Mouse (Mus musculus) MEL (cell line): ENCODE measurements at regions not wholly inside any gene's neighbourhood (a gene's known extent, or its start where the extent isn't known, plus 50 kb on each side); places are given as distances from the start of the nearest gene placed in this dataset.

ENCODE experiments used
- DNase-seq: peaks from one replicate; pipeline ENCODE4 v3.0.0; 2011; ENCODE audit warnings: low read depth, low spot score
- H3K27ac ChIP-seq: 2 replicates; pipeline ENCODE4 v1.5.1; 2012; ENCODE audit warnings: low read depth, mild to moderate bottlenecking, control low read depth, low read length, moderate library complexity; ENCODE audit not compliant: control insufficient read depth
- H3K27me3 ChIP-seq, 2 experiments: fragments of 150-350 bp in 1 of 2; sonication (generic) in 1 of 2; 2 replicates each; pipeline ENCODE4 v1.6.1; 2012; ENCODE audit warnings: low read length in 2 of 2, mild to moderate bottlenecking in 2 of 2, improper control_type of control experiment in 1 of 2, moderate library complexity in 1 of 2; ENCODE audit not compliant: insufficient read depth in 2 of 2, control insufficient read depth in 1 of 2
- H3K36me3 ChIP-seq, 2 experiments: 2 replicates each; pipeline ENCODE4 v1.6.1; 2012 to 2014; ENCODE audit warnings: low read length in 2 of 2, improper control_type of control experiment in 1 of 2, inconsistent platforms in 1 of 2, mild to moderate bottlenecking in 1 of 2; ENCODE audit not compliant: insufficient read depth in 2 of 2, control insufficient read depth in 1 of 2
- H3K4me1 ChIP-seq, 2 experiments: fragments of 150-350 bp in 1 of 2; sonication (generic) in 1 of 2; 2 replicates each; pipeline ENCODE4 v1.6.1; 2012; ENCODE audit warnings: low read length in 2 of 2, improper control_type of control experiment in 1 of 2, mild to moderate bottlenecking in 1 of 2; ENCODE audit not compliant: insufficient read depth in 2 of 2, control insufficient read depth in 1 of 2
- H3K4me3 ChIP-seq, 2 experiments: fragments of 150-350 bp in 1 of 2; sonication (generic) in 1 of 2; 2 replicates each; pipeline ENCODE4 v1.5.1; 2012; ENCODE audit warnings: low read depth in 2 of 2, low read length in 2 of 2, mild to moderate bottlenecking in 2 of 2, moderate library complexity in 2 of 2, control low read depth in 1 of 2, improper control_type of control experiment in 1 of 2; ENCODE audit not compliant: control insufficient read depth in 1 of 2, insufficient read depth in 1 of 2
- H3K79me2 ChIP-seq: 2 replicates; pipeline ENCODE4 v1.6.1; 2012; ENCODE audit warnings: mild to moderate bottlenecking, low read length, moderate library complexity; ENCODE audit not compliant: control insufficient read depth, poor library complexity, insufficient read depth
- H3K9ac ChIP-seq: 2 replicates; pipeline ENCODE4 v1.6.1; 2012; ENCODE audit warnings: low read depth, mild to moderate bottlenecking, control low read depth, low read length, moderate library complexity; ENCODE audit not compliant: control insufficient read depth, poor library complexity, severe bottlenecking
- H3K9me3 ChIP-seq: fragments of 150-350 bp; sonication (generic); replicated peaks from 2 replicates; pipeline ENCODE4 v1.6.1; 2012; ENCODE audit warnings: mild to moderate bottlenecking, low read length, improper control_type of control experiment, moderate library complexity; ENCODE audit not compliant: insufficient read depth
- BHLHE40 ChIP-seq: IDR thresholded peaks from 2 replicates; pipeline ENCODE4 v1.6.1; 2012; ENCODE audit warnings: low read depth, mild to moderate bottlenecking, inconsistent platforms, low read length, improper control_type of control experiment, borderline replicate concordance
- CTCF ChIP-seq, 3 experiments: IDR thresholded peaks in 2 of 3; conservative IDR thresholded peaks in 1 of 3; 2 replicates each; pipeline ENCODE4 v1.5.1; 2011 to 2012; ENCODE audit warnings: low read length in 3 of 3, low read depth in 2 of 3, mild to moderate bottlenecking in 2 of 3, improper control_type of control experiment in 1 of 3, inconsistent platforms in 1 of 3, mixed read lengths in 1 of 3, moderate library complexity in 1 of 3; ENCODE audit not compliant: control insufficient read depth in 1 of 3, insufficient read depth in 1 of 3, poor library complexity in 1 of 3, severe bottlenecking in 1 of 3
- E2F4 ChIP-seq: IDR thresholded peaks from 2 replicates; pipeline ENCODE4 v1.6.1; 2011; ENCODE audit warnings: low read depth, low read length, improper control_type of control experiment, borderline replicate concordance
- ELF1 ChIP-seq: IDR thresholded peaks from 2 replicates; pipeline ENCODE4 v1.6.1; 2014; ENCODE audit warnings: low read depth, mild to moderate bottlenecking, inconsistent platforms, low read length, improper control_type of control experiment, moderate library complexity
- EP300 ChIP-seq, 2 experiments: IDR thresholded peaks; 2 replicates each; pipeline ENCODE4 v1.6.1; 2011; ENCODE audit warnings: improper control_type of control experiment in 2 of 2, low read length in 2 of 2, low read depth in 1 of 2, mild to moderate bottlenecking in 1 of 2
- ETS1 ChIP-seq: IDR thresholded peaks from 2 replicates; pipeline ENCODE4 v1.6.1; 2012; ENCODE audit warnings: low read depth, mild to moderate bottlenecking, inconsistent platforms, low read length, improper control_type of control experiment, moderate library complexity
- GATA1 ChIP-seq: IDR thresholded peaks from 2 replicates; pipeline ENCODE4 v1.6.1; 2011; ENCODE audit warnings: low read depth, low read length, improper control_type of control experiment
- HCFC1 ChIP-seq: IDR thresholded peaks from 2 replicates; pipeline ENCODE4 v1.6.1; 2012; ENCODE audit warnings: low read depth, mild to moderate bottlenecking, inconsistent platforms, low read length, improper control_type of control experiment, moderate library complexity
- JUND ChIP-seq: IDR thresholded peaks from 2 replicates; pipeline ENCODE4 v1.6.1; 2011; ENCODE audit warnings: low read depth, mild to moderate bottlenecking, improper control_type of control experiment, low read length
- MEF2A ChIP-seq: IDR thresholded peaks from 2 replicates; pipeline ENCODE4 v1.6.1; 2014; ENCODE audit warnings: low read depth, mild to moderate bottlenecking, inconsistent platforms, low read length, improper control_type of control experiment; ENCODE audit not compliant: poor library complexity, insufficient replicate concordance, severe bottlenecking; ENCODE audit errors: extremely low read depth
- TBP ChIP-seq: IDR thresholded peaks from 2 replicates; pipeline ENCODE4 v1.8.0; 2011; ENCODE audit warnings: low read depth, low read length, improper control_type of control experiment
- ZC3H11A ChIP-seq: IDR thresholded peaks from 2 replicates; pipeline ENCODE4 v1.6.1; 2012; ENCODE audit warnings: low read depth, mild to moderate bottlenecking, inconsistent platforms, low read length, improper control_type of control experiment
- ZMIZ1 ChIP-seq: IDR thresholded peaks from 2 replicates; pipeline ENCODE4 v1.6.1; 2012; ENCODE audit warnings: low read depth, mild to moderate bottlenecking, inconsistent platforms, low read length, improper control_type of control experiment, moderate library complexity
- ZNF384 ChIP-seq: IDR thresholded peaks from 2 replicates; pipeline ENCODE4 v1.6.1; 2012; ENCODE audit warnings: low read depth, mild to moderate bottlenecking, inconsistent platforms, low read length, improper control_type of control experiment

GRCm38 (mm10) chr16:21321188-21322070 is 101.5 kb upstream of the Vps8 start:
- no peaks in the 10 kb centered on the region for H3K27me3 ChIP-seq
- no peaks in the 10 kb centered on the region for H3K79me2 ChIP-seq
- H3K27ac ChIP-seq, result no peak overlapping the region
- H3K36me3 ChIP-seq, result peaks cover 0 to 20% of the 10 kb centered on the region in 2 experiments; a peak in 2 of 4 replicates
- H3K9ac ChIP-seq, result no peak overlapping the region
- no peak overlapping the region for H3K4me3 ChIP-seq
- DNase-seq, result no peak
- peaks cover 12 to 21% of the 10 kb centered on the region in 2 experiments for H3K4me1 ChIP-seq
- TF ChIP-seq ETS1, result no peak
- TF ChIP-seq CTCF (IDR thresholded peaks at IDR 0.05 in 2 of 3, conservative IDR thresholded peaks at IDR 0.05 in 1 of 3; ENCODE audit: control insufficient read depth in 1 of 3, insufficient read depth in 1 of 3, low read depth in 2 of 3, low read length in 3 of 3, poor library complexity in 1 of 3, severe bottlenecking in 1 of 3), result peak; percentile 5 to 46 (median 30); a peak in 4 of 6 replicates
- H3K9me3 ChIP-seq, result no peaks in the 10 kb centered on the region

DNA sequence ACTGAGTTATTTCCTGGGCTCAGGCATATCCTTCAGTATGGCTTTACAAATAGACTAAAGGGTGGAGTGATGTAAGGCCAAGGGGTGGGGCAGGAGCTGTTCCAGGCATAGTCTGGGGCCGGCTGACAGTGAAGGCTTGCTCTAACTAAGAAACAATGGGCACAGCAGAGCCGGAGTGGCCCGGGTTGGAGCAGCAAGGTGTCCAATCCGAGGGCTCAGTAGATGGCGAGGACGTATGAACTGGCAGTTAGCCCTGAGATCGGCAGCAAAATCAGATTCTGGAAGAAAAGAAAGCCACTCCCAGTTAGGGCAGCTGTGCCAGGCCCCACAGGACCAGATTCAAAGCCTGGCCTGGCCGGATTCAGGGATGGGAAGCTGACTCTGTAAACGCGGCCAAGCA is 100.5 kb upstream of the Vps8 start:
- Histone ChIP-seq H3K9me3 (no peaks in the 10 kb centered on the region), H3K36me3 (peaks cover 0 to 20% of the 10 kb centered on the region in 2 experiments; a peak in 2 of 4 replicates), H3K4me3 (no peak overlapping the region), H3K27me3 (no peaks in the 10 kb centered on the region), H3K9ac (no peak overlapping the region), H3K4me1 (peaks cover 12 to 20% of the 10 kb centered on the region in 2 experiments), H3K27ac (no peak overlapping the region), H3K79me2 (no peaks in the 10 kb centered on the region)
- no peak for TF ChIP-seq HCFC1
- DNase-seq, result no peak

- peaks cover 12 to 20% of the 10 kb centered on the region in 2 experiments for H3K4me1 ChIP-seq
- H3K79me2 ChIP-seq, result no peaks in the 10 kb centered on the region
- H3K9ac ChIP-seq, result no peak overlapping the region
- H3K36me3 ChIP-seq, result peaks cover 0 to 20% of the 10 kb centered on the region in 2 experiments; a peak in 2 of 4 replicates
- no peaks in the 10 kb centered on the region for H3K27me3 ChIP-seq
- DNase-seq, result no peak
- H3K9me3 ChIP-seq, result no peaks in the 10 kb centered on the region
- TF ChIP-seq ELF1 (no peak), ZC3H11A (no peak), GATA1 (no peak), JUND (no peak), MEF2A (no peak), EP300 (IDR thresholded peaks at IDR 0.05; ENCODE audit: low read depth in 1 of 2, low read length in 2 of 2) (no peak), ZNF384 (no peak), TBP (no peak), BHLHE40 (no peak), E2F4 (no peak), ZMIZ1 (no peak)
- H3K27ac ChIP-seq, result no peak overlapping the region
- H3K4me3 ChIP-seq, result no peak overlapping the region
These were observed 99.4 kb upstream of the Vps8 start for GRCm38 (mm10) chr16:21323446-21324034.
